Mouse (Mus musculus): ENCODE results near the gene Hbb-bh2.

DNA sequence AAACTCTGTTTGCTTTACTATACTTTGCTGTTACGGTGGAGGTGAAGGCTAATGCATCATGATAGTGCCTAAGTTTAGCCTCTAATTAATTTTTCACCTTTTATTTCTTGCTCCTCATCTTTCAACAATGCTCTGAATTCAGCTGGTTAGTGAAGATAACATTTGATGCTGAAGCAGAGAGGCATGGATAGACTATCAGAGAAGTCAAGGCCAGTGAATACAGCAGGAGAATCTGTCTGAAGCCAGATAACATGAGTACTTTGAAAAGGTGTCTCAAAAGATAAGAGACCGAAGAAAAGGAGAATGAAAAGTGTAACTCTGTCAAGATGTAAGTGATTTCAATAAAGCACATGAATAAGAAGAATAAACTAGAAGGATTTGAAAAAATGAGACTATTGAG, 36.8 kb upstream of the Hbb-bh2 start:
- TF ChIP-seq CTCF (IDR thresholded peaks at IDR 0.05; ENCODE audit: low read depth) (no peak), EP300 (IDR thresholded peaks at IDR 0.05; ENCODE audit: low read depth) (no peak)
